Mouse (Mus musculus) heart, embryonic 12.5 days (tissue): ENCODE measurements at regions not wholly inside any gene's neighbourhood (a gene's known extent, or its start where the extent isn't known, plus 50 kb on each side); places are given as distances from the start of the nearest gene placed in this dataset.

ENCODE experiments used
- ATAC-seq: fragments of 200-750 bp; cut with Nextera tagmentation; 2 replicates; pipeline ENCODE4 v1.8.0; 2017; ENCODE audit warnings: moderate TSS enrichment, moderate library complexity; ENCODE audit not compliant: insufficient number of reproducible peaks, low FRiP score
- H3K27ac ChIP-seq: fragments of 300-500 bp; sonication (generic); 2 replicates; pipeline ENCODE4 v1.5.1; 2016; ENCODE audit warnings: mild to moderate bottlenecking, moderate library complexity; ENCODE audit not compliant: poor library complexity, severe bottlenecking
- H3K27me3 ChIP-seq: fragments of 300-500 bp; sonication (generic); replicated peaks from 2 replicates; pipeline ENCODE4 v1.6.1; 2016; ENCODE audit warnings: mild to moderate bottlenecking, moderate library complexity
- H3K36me3 ChIP-seq: fragments of 300-500 bp; sonication (generic); 2 replicates; pipeline ENCODE4 v1.6.1; 2016; ENCODE audit warnings: mild to moderate bottlenecking, moderate library complexity
- H3K4me1 ChIP-seq: fragments of 300-500 bp; sonication (generic); replicated peaks from 2 replicates; pipeline ENCODE4 v1.6.1; 2016; ENCODE audit warnings: mild to moderate bottlenecking
- H3K4me2 ChIP-seq: fragments of 300-500 bp; sonication (generic); 2 replicates; pipeline ENCODE4 v1.6.1; 2016; ENCODE audit warnings: mild to moderate bottlenecking, moderate library complexity
- H3K4me3 ChIP-seq: fragments of 300-500 bp; sonication (generic); 2 replicates; pipeline ENCODE4 v1.5.1; 2016; ENCODE audit warnings: mild to moderate bottlenecking
- H3K9ac ChIP-seq: fragments of 300-500 bp; sonication (generic); 2 replicates; pipeline ENCODE4 v1.6.1; 2016; ENCODE audit warnings: mild to moderate bottlenecking, moderate library complexity
- H3K9me3 ChIP-seq: fragments of 300-500 bp; sonication (generic); replicated peaks from 2 replicates; pipeline ENCODE4 v1.6.1; 2016; ENCODE audit warnings: mild to moderate bottlenecking, moderate library complexity
- WGBS: fragments of 180-500 bp; shearing (Covaris S2); methylation state at CpG from one replicate; pipeline ENCODE4 v1.1.7; 2016; 5-methylcytosine and 5-hydroxymethylcytosine counted together

DNA sequence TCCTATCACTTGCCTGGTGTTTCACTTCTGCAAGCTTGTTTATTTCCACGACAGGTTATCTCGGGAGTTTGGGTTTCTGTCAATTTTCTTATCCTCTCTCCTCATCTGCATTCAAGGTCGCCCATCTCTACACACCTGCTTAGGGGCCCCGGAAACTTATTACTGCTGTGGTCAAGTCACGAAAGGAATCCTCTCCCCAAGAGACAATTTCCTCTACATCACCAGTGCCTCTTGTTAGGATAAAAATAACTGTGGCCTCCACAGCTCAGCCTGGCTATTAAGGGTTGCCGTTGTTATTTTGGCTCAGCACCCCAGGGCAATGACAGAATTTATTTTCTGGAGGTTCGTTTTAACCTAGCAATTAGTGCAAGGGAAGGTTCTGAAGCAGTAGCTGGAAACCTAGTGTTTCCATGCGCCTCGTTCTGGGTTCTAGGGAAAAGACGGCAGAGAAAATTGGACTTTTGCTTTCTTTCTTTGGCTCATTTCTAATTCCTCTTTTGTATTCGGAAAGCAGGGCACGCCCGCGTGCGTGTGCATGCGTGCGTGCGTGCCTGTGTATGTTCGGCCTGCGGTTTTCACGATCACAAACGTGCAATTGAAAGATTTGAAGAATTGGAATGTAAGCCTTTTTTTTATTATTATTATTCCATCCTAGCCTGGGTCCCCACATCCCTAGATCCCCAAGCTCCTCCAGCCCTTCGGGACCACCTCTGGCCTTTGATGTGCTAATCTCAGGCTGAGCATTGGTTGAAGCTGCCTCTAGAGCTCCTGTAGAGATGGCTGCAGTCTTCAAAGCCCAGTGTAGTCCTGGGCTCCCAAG lies 147.1 kb upstream of the Jarid2 start:
- no peaks in the 10 kb centered on the region for H3K36me3 ChIP-seq
- H3K4me2 ChIP-seq, result peak overlapping the region; percentile 45
- peaks cover 5% of the 10 kb centered on the region; the same call in 1 of the 2 replicates for H3K9me3 ChIP-seq
- H3K9ac ChIP-seq, result peak overlapping the region; percentile 29; the same call in 1 of the 2 replicates
- peak overlapping the region; percentile 61 for H3K27ac ChIP-seq
- ATAC-seq, result no peak
- no peak overlapping the region; the same call in 1 of the 2 replicates for H3K4me3 ChIP-seq
- H3K4me1 ChIP-seq, result peaks cover 47% of the 10 kb centered on the region
- no peaks in the 10 kb centered on the region for H3K27me3 ChIP-seq
- WGBS, result 16% methylated on average over 23 of the region's 23 CpGs

GRCm38 (mm10) chr13:44582767-44583085 lies 146.5 kb upstream of the Jarid2 start:
- Histone ChIP-seq H3K4me2 (peak overlapping the region; percentile 45), H3K9ac (no peak overlapping the region), H3K36me3 (no peaks in the 10 kb centered on the region), H3K4me3 (no peak overlapping the region; the same call in 1 of the 2 replicates), H3K27ac (peak overlapping the region; percentile 61), H3K27me3 (no peaks in the 10 kb centered on the region), H3K9me3 (peaks cover 5% of the 10 kb centered on the region; the same call in 1 of the 2 replicates), H3K4me1 (peaks cover 47% of the 10 kb centered on the region)
- 21% methylated on average over 2 of the region's 2 CpGs for WGBS
- ATAC-seq, result no peak

GRCm38 (mm10) chr13:44583614-44584013 lies 145.7 kb upstream of the Jarid2 start:
- no peak for ATAC-seq
- Histone ChIP-seq H3K36me3 (no peaks in the 10 kb centered on the region), H3K9me3 (peaks cover 5% of the 10 kb centered on the region; the same call in 1 of the 2 replicates), H3K27ac (no peak overlapping the region), H3K9ac (no peak overlapping the region), H3K4me2 (no peak overlapping the region), H3K27me3 (no peaks in the 10 kb centered on the region), H3K4me1 (peaks cover 47% of the 10 kb centered on the region), H3K4me3 (no peak overlapping the region)
- 58% methylated on average over 5 of the region's 5 CpGs for WGBS

DNA sequence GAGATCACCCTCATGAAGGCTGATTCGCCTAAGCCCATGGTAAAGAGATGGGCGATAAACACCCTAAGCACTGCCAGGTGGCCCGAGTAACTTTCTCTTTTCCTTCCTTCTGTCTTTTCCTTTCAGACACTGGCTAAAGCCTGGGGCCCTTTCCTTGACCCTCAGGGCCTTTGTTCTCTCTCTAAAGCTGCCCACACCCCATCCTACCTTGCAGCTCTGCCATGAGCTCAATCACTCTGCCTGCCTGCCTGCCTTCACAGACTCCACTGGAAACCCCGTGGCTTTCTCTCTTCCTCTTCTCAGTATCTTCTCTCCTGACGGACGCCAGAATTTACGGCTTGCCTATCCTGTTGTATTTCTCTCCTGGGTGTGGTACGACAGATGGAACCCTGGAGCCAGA lies 145.1 kb upstream of the Jarid2 start:
- H3K4me3 ChIP-seq, result no peak overlapping the region
- no peak overlapping the region for H3K27ac ChIP-seq
- no peak for ATAC-seq
- WGBS, result 43% methylated on average over 8 of the region's 8 CpGs
- no peaks in the 10 kb centered on the region for H3K27me3 ChIP-seq
- H3K9me3 ChIP-seq, result peaks cover 2% of the 10 kb centered on the region; the same call in 1 of the 2 replicates
- H3K9ac ChIP-seq, result no peak overlapping the region
- H3K36me3 ChIP-seq, result no peaks in the 10 kb centered on the region
- H3K4me2 ChIP-seq, result no peak overlapping the region
- H3K4me1 ChIP-seq, result peaks cover 47% of the 10 kb centered on the region

DNA sequence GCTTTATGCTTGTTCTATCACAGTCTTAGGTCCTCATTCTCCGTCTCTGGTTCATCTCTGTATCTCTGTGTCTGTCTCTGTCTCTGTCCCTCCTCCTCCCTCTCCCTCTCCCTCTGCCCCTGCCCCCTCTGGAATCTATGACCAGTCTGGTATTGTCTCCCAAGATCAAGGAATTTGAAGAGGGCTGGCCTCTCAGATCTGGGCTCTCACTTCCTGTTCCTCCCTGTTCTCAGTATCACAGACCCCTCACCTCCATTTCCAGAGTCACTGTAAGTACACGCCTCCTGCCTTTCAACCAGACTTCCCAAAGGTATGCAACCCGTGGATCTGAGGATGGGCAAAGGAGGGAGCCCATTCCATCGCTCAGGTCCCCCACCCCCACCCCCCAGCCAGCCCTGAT lies 144.7 kb upstream of the Jarid2 start:
- no peak overlapping the region for H3K4me2 ChIP-seq
- no peaks in the 10 kb centered on the region for H3K36me3 ChIP-seq
- peaks cover 47% of the 10 kb centered on the region for H3K4me1 ChIP-seq
- no peak overlapping the region for H3K4me3 ChIP-seq
- no peak overlapping the region for H3K27ac ChIP-seq
- 0 out of 2 replicates have a peak, but pooled peaks have one; percentile 36 for ATAC-seq
- H3K27me3 ChIP-seq, result no peaks in the 10 kb centered on the region
- H3K9me3 ChIP-seq, result no peaks in the 10 kb centered on the region; the same call in 1 of the 2 replicates
- no peak overlapping the region for H3K9ac ChIP-seq
- WGBS, result 34% methylated on average over 4 of the region's 4 CpGs

GRCm38 (mm10) chr13:44587846-44588245 lies 141.4 kb upstream of the Jarid2 start:
- 77% methylated on average over 4 of the region's 4 CpGs for WGBS
- Histone ChIP-seq H3K4me2 (no peak overlapping the region), H3K9me3 (no peaks in the 10 kb centered on the region; the same call in 1 of the 2 replicates), H3K9ac (no peak overlapping the region), H3K36me3 (no peaks in the 10 kb centered on the region), H3K27ac (no peak overlapping the region), H3K4me1 (peaks cover 34% of the 10 kb centered on the region), H3K27me3 (no peaks in the 10 kb centered on the region), H3K4me3 (no peak overlapping the region)
- ATAC-seq, result no peak

DNA sequence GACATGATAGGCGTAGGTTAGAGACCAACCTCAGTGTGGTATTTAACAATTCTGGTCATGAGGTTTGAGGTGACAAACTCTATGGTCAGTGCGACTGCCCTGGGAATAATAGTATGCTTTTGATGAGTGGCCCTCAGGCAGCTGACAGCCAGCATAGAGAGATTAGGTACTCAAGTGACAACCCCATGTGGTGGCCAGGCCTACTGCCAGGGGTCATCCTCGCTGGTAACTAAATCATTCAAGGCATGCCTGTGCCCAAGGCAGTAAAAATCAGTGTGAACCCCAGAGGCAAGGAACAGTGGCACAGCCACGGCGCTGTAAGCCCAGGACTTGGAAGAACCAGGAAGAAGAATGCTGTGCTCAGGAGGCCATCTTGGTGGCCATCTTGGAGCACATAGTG lies 134.6 kb upstream of the Jarid2 start:
- peaks cover 14% of the 10 kb centered on the region; the same call in 1 of the 2 replicates for H3K4me1 ChIP-seq
- no peak overlapping the region for H3K4me3 ChIP-seq
- H3K9me3 ChIP-seq, result no peaks in the 10 kb centered on the region
- H3K9ac ChIP-seq, result no peak overlapping the region
- no peak overlapping the region for H3K4me2 ChIP-seq
- 86% methylated on average over 5 of the region's 5 CpGs for WGBS
- no peaks in the 10 kb centered on the region for H3K36me3 ChIP-seq
- no peak overlapping the region for H3K27ac ChIP-seq
- H3K27me3 ChIP-seq, result no peaks in the 10 kb centered on the region
- ATAC-seq, result no peak

GRCm38 (mm10) chr13:44597666-44598065 lies 131.6 kb upstream of the Jarid2 start:
- Histone ChIP-seq H3K36me3 (no peaks in the 10 kb centered on the region), H3K9me3 (no peaks in the 10 kb centered on the region), H3K4me3 (no peak overlapping the region), H3K27ac (no peak overlapping the region), H3K4me1 (no peaks in the 10 kb centered on the region), H3K9ac (no peak overlapping the region), H3K27me3 (no peaks in the 10 kb centered on the region), H3K4me2 (no peak overlapping the region)
- 62% methylated on average over 1 of the region's 1 CpGs for WGBS
- ATAC-seq, result no peak

DNA sequence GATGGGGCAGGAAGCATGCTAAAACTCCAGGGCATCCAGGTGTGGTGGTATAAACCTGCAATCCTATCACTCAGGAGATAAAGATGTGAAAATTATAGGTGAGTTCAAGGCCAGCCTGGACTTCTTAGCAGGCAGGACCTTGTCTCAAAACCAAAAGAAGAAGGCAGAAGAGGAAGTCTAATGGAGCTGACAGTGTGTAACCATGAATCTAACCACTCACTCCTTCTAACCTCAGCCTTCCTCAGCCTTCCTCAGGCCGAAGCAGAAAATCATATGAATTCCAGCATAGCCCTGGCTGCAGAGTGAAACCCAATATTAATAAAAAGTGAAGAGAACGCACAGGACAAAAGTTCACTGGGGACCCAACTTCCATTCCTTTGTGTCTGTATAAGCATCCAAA lies 128.2 kb upstream of the Jarid2 start:
- Histone ChIP-seq H3K36me3 (no peaks in the 10 kb centered on the region), H3K27me3 (no peaks in the 10 kb centered on the region), H3K4me3 (no peak overlapping the region), H3K4me1 (no peaks in the 10 kb centered on the region), H3K9me3 (no peaks in the 10 kb centered on the region), H3K9ac (no peak overlapping the region), H3K27ac (no peak overlapping the region), H3K4me2 (no peak overlapping the region)
- WGBS, result 92% methylated on average over 2 of the region's 2 CpGs
- no peak for ATAC-seq

DNA sequence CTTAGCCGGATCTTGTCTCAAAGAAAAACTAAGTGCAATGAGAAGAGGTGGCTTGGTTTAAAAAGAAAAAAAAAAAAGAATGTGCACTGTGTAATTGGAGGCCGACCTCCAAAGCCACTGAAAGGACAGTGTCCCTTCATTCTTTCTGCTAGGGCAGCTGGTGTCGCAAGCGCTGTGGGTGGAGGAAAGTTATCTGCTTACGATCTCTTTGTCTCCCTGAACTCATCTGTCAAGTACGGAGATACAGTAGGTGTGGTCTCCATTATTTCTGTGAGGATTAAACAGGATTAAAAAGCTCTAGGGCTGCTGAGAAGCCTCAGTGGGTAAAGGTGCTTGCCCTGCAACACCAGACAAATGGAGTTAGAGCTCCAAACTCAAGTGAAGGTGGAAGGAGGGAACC lies 126.6 kb upstream of the Jarid2 start:
- no peak for ATAC-seq
- Histone ChIP-seq H3K27ac (no peak overlapping the region), H3K9ac (no peak overlapping the region), H3K36me3 (no peaks in the 10 kb centered on the region), H3K4me1 (peaks cover 4% of the 10 kb centered on the region; the same call in 1 of the 2 replicates), H3K4me2 (no peak overlapping the region), H3K4me3 (no peak overlapping the region), H3K27me3 (no peaks in the 10 kb centered on the region), H3K9me3 (no peaks in the 10 kb centered on the region)
- 53% methylated on average over 6 of the region's 6 CpGs for WGBS

- 68% methylated on average over 13 of the region's 13 CpGs for WGBS
- no peak overlapping the region for H3K27ac ChIP-seq
Measured at GRCm38 (mm10) chr13:44607316-44608285, 121.7 kb upstream of the Jarid2 start.

More at GRCm38 (mm10) chr13:44607316-44608285, 121.7 kb upstream of the Jarid2 start:
- H3K9ac ChIP-seq, result no peak overlapping the region
- H3K4me1 ChIP-seq, result peaks cover 20% of the 10 kb centered on the region
- no peak for ATAC-seq
- H3K4me3 ChIP-seq, result no peak overlapping the region
- H3K4me2 ChIP-seq, result no peak overlapping the region
- no peaks in the 10 kb centered on the region for H3K9me3 ChIP-seq
- H3K27me3 ChIP-seq, result no peaks in the 10 kb centered on the region
- H3K36me3 ChIP-seq, result no peaks in the 10 kb centered on the region
